Mouse (Mus musculus): ENCODE data around the gene Pde8b.

DNA sequence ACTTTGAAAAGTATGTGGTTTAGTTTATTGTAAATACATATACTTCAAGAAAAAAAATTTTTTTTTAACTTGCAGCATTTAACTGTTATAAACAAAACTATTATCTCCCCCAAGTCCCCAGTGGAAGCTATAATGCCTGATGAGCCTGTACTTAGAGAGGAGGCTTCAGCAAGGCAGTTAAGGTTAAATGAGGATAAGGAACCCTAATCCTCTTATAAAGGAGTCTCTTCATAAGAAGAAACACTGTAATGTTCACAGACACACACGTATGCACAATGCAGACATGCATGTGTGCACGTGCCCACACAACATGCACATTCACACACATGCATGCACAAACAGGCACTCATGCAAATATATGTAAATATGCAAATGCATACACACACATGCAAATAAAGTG lies 12.6 kb downstream of the Pde8b start:
- TF ChIP-seq CTCF (IDR thresholded peaks at IDR 0.05; ENCODE audit: low read depth) (no peak), EP300 (IDR thresholded peaks at IDR 0.05; ENCODE audit: low read depth) (no peak)
